Mouse (Mus musculus) hindbrain, embryonic 11.5 days (tissue): ENCODE results near the gene Lef1. TPM values are rescaled to one million over a fixed set of nuclear protein-coding genes. Genes with fewer than 3 reads are reported as not detected.
A peak's percentile ranks its signal among the peaks of the same experiment; 100 is the strongest.

Experiments
- ATAC-seq: fragments of 200-750 bp; cut with Nextera tagmentation; 2 replicates; pipeline ENCODE4 v1.8.0; 2017; ENCODE audit warnings: mild to moderate bottlenecking, moderate TSS enrichment, moderate library complexity; ENCODE audit not compliant: low FRiP score
- DNase-seq: peaks from one replicate; pipeline ENCODE4 v3.0.0-alpha.2; 2015; ENCODE audit warnings: low spot score
- H3K27ac ChIP-seq: fragments of 300-500 bp; sonication (generic); 2 replicates; pipeline ENCODE4 v1.5.1; 2014; ENCODE audit warnings: mild to moderate bottlenecking, low read depth, low read length
- H3K27me3 ChIP-seq: fragments of 300-500 bp; sonication (generic); 2 replicates; pipeline ENCODE4 v1.6.1; 2014; ENCODE audit warnings: mild to moderate bottlenecking, low read length, moderate library complexity, mixed read lengths; ENCODE audit not compliant: control insufficient read depth, insufficient read depth
- H3K36me3 ChIP-seq: fragments of 300-500 bp; sonication (generic); 2 replicates; pipeline ENCODE4 v1.6.1; 2014; ENCODE audit warnings: mild to moderate bottlenecking, low read length, moderate library complexity, mixed read lengths; ENCODE audit not compliant: control insufficient read depth, insufficient read depth
- H3K4me1 ChIP-seq: fragments of 300-500 bp; sonication (generic); replicated peaks from 2 replicates; pipeline ENCODE4 v1.6.1; 2014; ENCODE audit warnings: low read length, mixed read lengths; ENCODE audit not compliant: control insufficient read depth, insufficient read depth
- H3K4me2 ChIP-seq: fragments of 300-500 bp; sonication (generic); replicated peaks from 2 replicates; pipeline ENCODE4 v1.6.1; 2014; ENCODE audit warnings: mild to moderate bottlenecking, low read depth, low read length
- H3K4me3 ChIP-seq: fragments of 300-500 bp; sonication (generic); 2 replicates; pipeline ENCODE4 v1.5.1; 2014; ENCODE audit warnings: low read depth, low read length
- H3K9ac ChIP-seq: fragments of 300-500 bp; sonication (generic); 2 replicates; pipeline ENCODE4 v1.6.1; 2014; ENCODE audit warnings: low read depth, low read length
- H3K9me3 ChIP-seq: fragments of 300-500 bp; sonication (generic); 2 replicates; pipeline ENCODE4 v1.6.1; 2016; ENCODE audit warnings: low read length; ENCODE audit not compliant: control insufficient read depth
- WGBS: fragments of 180-500 bp; shearing (Covaris S2); extraction: QIAGEN DNeasy Blood & Tissue Kit; methylation state at CpG from one replicate; pipeline ENCODE4 v1.1.7; 2014; 5-methylcytosine and 5-hydroxymethylcytosine counted together
- polyA plus RNA-seq: library from polyadenylated mRNA; unstranded; fragments of >200 nt; fragmentation: Nextera tagmentation; extraction: Ambion mirVana; gene quantifications from 2 replicates; pipeline ENCODE4 v1.2.1, GENCODE M21; 2014

The Lef1 gene
- polyA plus RNA-seq, 1 experiment from 2014 or later = 24.6 TPM

- 68% methylated on average over 8 of the region's 8 CpGs for WGBS
- no peaks in the 10 kb centered on the region for H3K4me1 ChIP-seq
- ATAC-seq = no peak
- H3K9ac ChIP-seq = no peak overlapping the region
- no peaks in the 10 kb centered on the region for H3K27me3 ChIP-seq
- no peak for DNase-seq
- H3K27ac ChIP-seq = no peak overlapping the region
- H3K9me3 ChIP-seq = no peaks in the 10 kb centered on the region
- no peak overlapping the region for H3K4me2 ChIP-seq
- no peaks in the 10 kb centered on the region for H3K36me3 ChIP-seq
- H3K4me3 ChIP-seq = no peak overlapping the region
These were observed 86.3 kb downstream of the Lef1 start for GRCm38 (mm10) chr3:131196507-131197019.

- Histone ChIP-seq H3K9me3 (no peaks in the 10 kb centered on the region), H3K4me2 (no peak overlapping the region), H3K36me3 (no peaks in the 10 kb centered on the region), H3K27ac (no peak overlapping the region), H3K9ac (no peak overlapping the region), H3K4me1 (no peaks in the 10 kb centered on the region), H3K4me3 (no peak overlapping the region), H3K27me3 (no peaks in the 10 kb centered on the region)
- DNase-seq (no peak), ATAC-seq (no peak)
- WGBS = 80% methylated on average over 3 of the region's 3 CpGs
These were observed 88.7 kb downstream of the Lef1 start for GRCm38 (mm10) chr3:131198991-131199390.

GRCm38 (mm10) chr3:131199590-131200288 is 89.5 kb downstream of the Lef1 start:
- ATAC-seq = no peak

GRCm38 (mm10) chr3:131202311-131202710 is 92.0 kb downstream of the Lef1 start:
- no peak for ATAC-seq
- H3K4me2 ChIP-seq = no peak overlapping the region
- H3K9me3 ChIP-seq = no peaks in the 10 kb centered on the region
- no peak overlapping the region for H3K9ac ChIP-seq
- WGBS = 35% methylated on average over 7 of the region's 7 CpGs
- H3K27ac ChIP-seq = no peak overlapping the region
- H3K4me3 ChIP-seq = no peak overlapping the region
- no peaks in the 10 kb centered on the region for H3K36me3 ChIP-seq
- DNase-seq = no peak
- H3K27me3 ChIP-seq = no peaks in the 10 kb centered on the region
- no peaks in the 10 kb centered on the region for H3K4me1 ChIP-seq

More at GRCm38 (mm10) chr3:131199590-131200288, 89.5 kb downstream of the Lef1 start:
- Histone ChIP-seq H3K4me1 (no peaks in the 10 kb centered on the region), H3K4me3 (no peak overlapping the region), H3K9me3 (no peaks in the 10 kb centered on the region), H3K9ac (no peak overlapping the region), H3K36me3 (no peaks in the 10 kb centered on the region), H3K27me3 (no peaks in the 10 kb centered on the region), H3K27ac (no peak overlapping the region), H3K4me2 (no peak overlapping the region)
- 83% methylated on average over 20 of the region's 20 CpGs for WGBS
- no peak for DNase-seq

GRCm38 (mm10) chr3:131207846-131208245 is 97.6 kb downstream of the Lef1 start:
- WGBS = 85% methylated on average over 5 of the region's 5 CpGs
- no peak for ATAC-seq

GRCm38 (mm10) chr3:131208265-131208891 is 98.1 kb downstream of the Lef1 start:
- H3K4me3 ChIP-seq = no peak overlapping the region
- H3K9me3 ChIP-seq = no peaks in the 10 kb centered on the region
- no peak overlapping the region for H3K4me2 ChIP-seq
- ATAC-seq = peak; percentile 38; the same call in 1 of the 2 replicates
- H3K9ac ChIP-seq = no peak overlapping the region
- H3K27me3 ChIP-seq = no peaks in the 10 kb centered on the region
- no peaks in the 10 kb centered on the region for H3K36me3 ChIP-seq
- DNase-seq = no peak
- no peaks in the 10 kb centered on the region for H3K4me1 ChIP-seq
- H3K27ac ChIP-seq = no peak overlapping the region
- 72% methylated on average over 13 of the region's 13 CpGs for WGBS

More at GRCm38 (mm10) chr3:131207846-131208245, 97.6 kb downstream of the Lef1 start:
- H3K9ac ChIP-seq = no peak overlapping the region
- no peaks in the 10 kb centered on the region for H3K4me1 ChIP-seq
- no peaks in the 10 kb centered on the region for H3K36me3 ChIP-seq
- H3K27ac ChIP-seq = no peak overlapping the region
- H3K4me2 ChIP-seq = no peak overlapping the region
- H3K4me3 ChIP-seq = no peak overlapping the region
- no peaks in the 10 kb centered on the region for H3K9me3 ChIP-seq
- H3K27me3 ChIP-seq = no peaks in the 10 kb centered on the region
- DNase-seq = no peak

GRCm38 (mm10) chr3:131212200-131212599 is 101.9 kb downstream of the Lef1 start:
- Histone ChIP-seq H3K36me3 (no peaks in the 10 kb centered on the region), H3K27ac (no peak overlapping the region), H3K9me3 (no peaks in the 10 kb centered on the region), H3K4me3 (no peak overlapping the region), H3K9ac (no peak overlapping the region), H3K4me2 (no peak overlapping the region), H3K27me3 (no peaks in the 10 kb centered on the region), H3K4me1 (no peaks in the 10 kb centered on the region)
- DNase-seq (no peak), ATAC-seq (no peak)
- 87% methylated on average over 7 of the region's 7 CpGs for WGBS

- 91% methylated on average over 9 of the region's 9 CpGs for WGBS
- no peak for ATAC-seq
- Histone ChIP-seq H3K27me3 (no peaks in the 10 kb centered on the region), H3K36me3 (no peaks in the 10 kb centered on the region), H3K4me3 (no peak overlapping the region), H3K4me1 (no peaks in the 10 kb centered on the region), H3K9me3 (no peaks in the 10 kb centered on the region), H3K27ac (no peak overlapping the region), H3K9ac (no peak overlapping the region), H3K4me2 (no peak overlapping the region)
- DNase-seq = no peak
These were observed 103.9 kb downstream of the Lef1 start for GRCm38 (mm10) chr3:131214060-131214658.
